Mouse (Mus musculus) kidney, adult 2 months (tissue): ENCODE data around the gene Dglucy.

Source experiments
- CTCF ChIP-seq: fragments of 200-500 bp; conservative IDR thresholded peaks from 2 replicates; pipeline ENCODE4 v1.5.1; 2011; ENCODE audit warnings: low read depth, mild to moderate bottlenecking, control low read depth, low read length, moderate library complexity, mixed read lengths; ENCODE audit not compliant: insufficient read depth, insufficient read length
- POLR2A ChIP-seq: fragments of 200-500 bp; IDR thresholded peaks from one replicate; pipeline ENCODE4 v1.6.1; 2011; ENCODE audit warnings: low read depth, low read length, control low read depth

DNA sequence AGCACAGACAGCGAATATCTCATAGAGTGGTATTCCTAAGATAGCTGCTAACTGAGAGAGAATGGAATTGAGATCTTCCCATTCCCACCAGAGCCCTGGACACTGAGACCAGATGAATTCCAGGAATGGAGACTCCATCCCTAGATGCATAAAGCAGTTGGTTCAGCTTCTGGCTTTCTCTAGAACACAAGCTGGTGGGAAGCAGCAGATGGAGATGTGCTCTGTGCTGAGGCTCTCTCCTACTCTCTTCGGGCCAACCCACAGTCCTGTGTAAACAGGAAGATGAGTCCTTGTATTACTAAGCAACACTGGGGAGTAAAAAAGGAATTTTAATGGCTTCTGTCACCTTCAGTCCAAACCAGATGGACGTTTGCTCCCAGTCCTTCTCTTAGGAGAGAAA lies 96.7 kb downstream of the Dglucy start:
- TF ChIP-seq CTCF (no peak), POLR2A (no peak)
